Mouse (Mus musculus) right cerebral cortex, adult 18-20 months (tissue): ENCODE data around the gene Kcnn4.

Experiments
- DNase-seq: peaks from one replicate; pipeline ENCODE4 v3.0.0; 2022; ENCODE audit warnings: mixed read lengths

Kcnn4 gene

GRCm38 (mm10) chr7:24366716-24367632, 3.1 kb upstream of the Kcnn4 start:
- no peak for DNase-seq

GRCm38 (mm10) chr7:24368226-24368625, 1.8 kb upstream of the Kcnn4 start:
- no peak for DNase-seq

- DNase-seq: no peak
Measured at GRCm38 (mm10) chr7:24368946-24369345, 1.1 kb upstream of the Kcnn4 start.

GRCm38 (mm10) chr7:24371012-24371808, 1.1 kb downstream of the Kcnn4 start:
- no peak for DNase-seq

- DNase-seq: no peak
Measured at GRCm38 (mm10) chr7:24371809-24372145, 1.7 kb downstream of the Kcnn4 start.

GRCm38 (mm10) chr7:24372300-24372699, 2.2 kb downstream of the Kcnn4 start:
- no peak for DNase-seq

GRCm38 (mm10) chr7:24372786-24373185, 2.7 kb downstream of the Kcnn4 start:
- no peak for DNase-seq

- no peak for DNase-seq
Measured at GRCm38 (mm10) chr7:24373538-24374379, 3.7 kb downstream of the Kcnn4 start.

GRCm38 (mm10) chr7:24376456-24376855, 6.4 kb downstream of the Kcnn4 start:
- no peak for DNase-seq

GRCm38 (mm10) chr7:24377091-24377865, 7.2 kb downstream of the Kcnn4 start:
- DNase-seq: no peak

GRCm38 (mm10) chr7:24378049-24378701, 8.1 kb downstream of the Kcnn4 start:
- DNase-seq: no peak

- no peak for DNase-seq
Measured at GRCm38 (mm10) chr7:24379934-24380333, 9.9 kb downstream of the Kcnn4 start.

GRCm38 (mm10) chr7:24380370-24380769, 10.3 kb downstream of the Kcnn4 start:
- no peak for DNase-seq

GRCm38 (mm10) chr7:24382730-24383372, 12.8 kb downstream of the Kcnn4 start:
- no peak for DNase-seq

GRCm38 (mm10) chr7:24384070-24384469, 14.0 kb downstream of the Kcnn4 start:
- DNase-seq: no peak

- peak; percentile 63 for DNase-seq
Measured at GRCm38 (mm10) chr7:24384827-24385226, 14.8 kb downstream of the Kcnn4 start.

GRCm38 (mm10) chr7:24387059-24387556, 17.0 kb downstream of the Kcnn4 start:
- DNase-seq: no peak

GRCm38 (mm10) chr7:24389516-24390187, 19.6 kb downstream of the Kcnn4 start:
- DNase-seq: no peak

- DNase-seq: no peak
Measured at GRCm38 (mm10) chr7:24390512-24390911, 20.4 kb downstream of the Kcnn4 start.

- DNase-seq: no peak
Measured at GRCm38 (mm10) chr7:24391077-24391476, 21.0 kb downstream of the Kcnn4 start.
